Mouse (Mus musculus): ENCODE results near the gene Musk. TPM values are rescaled to one million over a fixed set of nuclear protein-coding genes. Genes with fewer than 3 reads are reported as not detected.

Musk gene
- total and polyA plus RNA-seq, 2 experiments from 2014 or later: not detected

GRCm38 (mm10) chr4:58266294-58266693, 19.5 kb upstream of the Musk start:
- 47% methylated on average over 7 of the region's 7 CpGs for WGBS
- TF ChIP-seq EP300 (IDR thresholded peaks at IDR 0.05; ENCODE audit: low read depth) (no peak), CTCF (IDR thresholded peaks at IDR 0.05; ENCODE audit: low read depth) (peak; percentile 65)

DNA sequence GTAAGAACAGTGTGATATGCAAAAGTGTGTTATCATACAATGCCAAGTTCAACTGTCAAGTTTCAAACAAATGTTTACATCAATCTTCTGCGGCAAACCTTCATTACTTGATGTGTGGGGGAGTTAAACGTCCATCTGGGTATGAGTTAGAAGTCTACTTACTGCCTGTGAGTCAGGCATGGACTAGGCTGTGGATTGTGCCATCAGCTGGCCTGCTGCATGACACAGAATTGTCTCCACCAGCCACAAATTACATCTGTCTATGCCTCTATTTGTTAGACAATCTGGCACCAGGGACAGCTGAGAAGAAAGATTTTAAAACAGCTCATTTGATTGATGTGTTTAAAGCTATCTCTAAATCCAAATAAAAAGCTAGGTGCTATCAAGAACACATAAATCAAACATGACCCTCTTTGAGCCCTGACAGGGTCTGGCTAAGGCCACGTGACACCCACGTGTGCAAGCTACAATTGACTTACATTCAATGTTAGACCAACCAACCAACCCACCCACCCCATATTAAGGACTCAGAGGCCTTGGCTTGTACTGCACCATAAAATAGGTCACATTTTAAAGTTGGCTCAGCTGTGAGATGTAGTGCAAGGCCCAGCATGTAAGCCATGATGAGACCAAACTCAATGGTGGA, 16.7 kb upstream of the Musk start:
- ATAC-seq (ENCODE audit: insufficient read depth, low read depth): no peak
- no peak overlapping the region for H3K4me2 ChIP-seq (ENCODE audit: low read depth, low read length)
- WGBS: 64% methylated on average over 4 of the region's 4 CpGs
- no peaks in the 10 kb centered on the region for H3K4me1 ChIP-seq (ENCODE audit: control insufficient read depth, insufficient read depth)
- no peak overlapping the region for H3K27ac ChIP-seq (ENCODE audit: low read depth)
- no peak overlapping the region for H3K4me3 ChIP-seq (ENCODE audit: low read depth, low read length)
- H3K9ac ChIP-seq (replicated peaks; ENCODE audit: low read depth, low read length): no peak overlapping the region
- no peaks in the 10 kb centered on the region for H3K9me3 ChIP-seq (replicated peaks; ENCODE audit: control insufficient read depth, low read length)
- no peak for DNase-seq (ENCODE audit: low spot score)
- H3K27me3 ChIP-seq (ENCODE audit: control insufficient read depth, insufficient read depth, low read length): no peaks in the 10 kb centered on the region
- TF ChIP-seq EP300 (IDR thresholded peaks at IDR 0.05; ENCODE audit: low read depth): no peak
- no peaks in the 10 kb centered on the region for H3K36me3 ChIP-seq (replicated peaks; ENCODE audit: control insufficient read depth, insufficient read depth, low read length)

More at GRCm38 (mm10) chr4:58266294-58266693, 19.5 kb upstream of the Musk start:
- Histone ChIP-seq H3K36me3 (replicated peaks; ENCODE audit: control insufficient read depth, insufficient read depth, low read length) (no peaks in the 10 kb centered on the region), H3K27ac (ENCODE audit: low read depth) (no peak overlapping the region), H3K27me3 (ENCODE audit: control insufficient read depth, insufficient read depth, low read length) (no peaks in the 10 kb centered on the region), H3K9me3 (replicated peaks; ENCODE audit: control insufficient read depth, low read length) (no peaks in the 10 kb centered on the region), H3K4me1 (ENCODE audit: control insufficient read depth, insufficient read depth) (no peaks in the 10 kb centered on the region), H3K4me2 (ENCODE audit: low read depth, low read length) (no peak overlapping the region), H3K4me3 (ENCODE audit: low read depth, low read length) (no peak overlapping the region), H3K9ac (replicated peaks; ENCODE audit: low read depth, low read length) (no peak overlapping the region)
- peak; percentile 41 for DNase-seq (ENCODE audit: low spot score)
- ATAC-seq (ENCODE audit: insufficient read depth, low read depth): no peak

DNA sequence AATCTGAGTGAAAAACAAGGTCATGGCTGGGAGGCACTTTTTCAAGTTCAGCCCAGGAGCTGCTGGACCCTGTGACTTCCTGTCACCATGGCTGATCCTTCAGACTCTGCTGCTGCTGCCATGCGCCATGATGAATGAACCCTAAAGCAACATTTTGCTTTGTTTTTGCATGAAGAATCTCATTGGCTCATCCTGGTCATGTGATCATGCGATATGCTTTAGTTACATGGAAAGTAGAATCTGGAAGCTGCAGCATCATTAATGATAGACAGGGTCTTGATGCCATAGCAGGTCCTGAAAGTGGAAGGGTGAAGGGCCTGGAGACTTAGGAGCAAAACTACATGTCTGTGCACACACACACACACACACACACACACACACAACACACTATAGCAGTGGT, 15.8 kb upstream of the Musk start:
- no peak overlapping the region for H3K4me2 ChIP-seq (ENCODE audit: low read depth, low read length)
- no peaks in the 10 kb centered on the region for H3K9me3 ChIP-seq (replicated peaks; ENCODE audit: control insufficient read depth, low read length)
- no peak for TF ChIP-seq EP300 (IDR thresholded peaks at IDR 0.05; ENCODE audit: low read depth)
- no peak for TF ChIP-seq CTCF (IDR thresholded peaks at IDR 0.05; ENCODE audit: low read depth)
- 93% methylated on average over 2 of the region's 2 CpGs for WGBS
- no peak overlapping the region for H3K27ac ChIP-seq (ENCODE audit: low read depth)
- H3K4me3 ChIP-seq (ENCODE audit: low read depth, low read length): no peak overlapping the region
- H3K27me3 ChIP-seq (ENCODE audit: control insufficient read depth, insufficient read depth, low read length): no peaks in the 10 kb centered on the region
- no peaks in the 10 kb centered on the region for H3K36me3 ChIP-seq (replicated peaks; ENCODE audit: control insufficient read depth, insufficient read depth, low read length)
- H3K9ac ChIP-seq (replicated peaks; ENCODE audit: low read depth, low read length): no peak overlapping the region
- ATAC-seq (ENCODE audit: insufficient read depth, low read depth) (no peak), DNase-seq (ENCODE audit: low spot score) (no peak)
- no peaks in the 10 kb centered on the region for H3K4me1 ChIP-seq (ENCODE audit: control insufficient read depth, insufficient read depth)

- no peaks in the 10 kb centered on the region for H3K36me3 ChIP-seq (replicated peaks; ENCODE audit: control insufficient read depth, insufficient read depth, low read length)
- ATAC-seq (ENCODE audit: insufficient read depth, low read depth): no peak
- WGBS: 91% methylated on average over 1 of the region's 1 CpGs
- DNase-seq (ENCODE audit: low spot score): no peak
- TF ChIP-seq EP300 (IDR thresholded peaks at IDR 0.05; ENCODE audit: low read depth): no peak
- TF ChIP-seq CTCF (IDR thresholded peaks at IDR 0.05; ENCODE audit: low read depth): no peak
- no peak overlapping the region for H3K9ac ChIP-seq (replicated peaks; ENCODE audit: low read depth, low read length)
- H3K4me1 ChIP-seq (ENCODE audit: control insufficient read depth, insufficient read depth): no peaks in the 10 kb centered on the region
- no peak overlapping the region for H3K27ac ChIP-seq (ENCODE audit: low read depth)
- no peaks in the 10 kb centered on the region for H3K9me3 ChIP-seq (replicated peaks; ENCODE audit: control insufficient read depth, low read length)
- H3K4me3 ChIP-seq (ENCODE audit: low read depth, low read length): no peak overlapping the region
- no peak overlapping the region for H3K4me2 ChIP-seq (ENCODE audit: low read depth, low read length)
- no peaks in the 10 kb centered on the region for H3K27me3 ChIP-seq (ENCODE audit: control insufficient read depth, insufficient read depth, low read length)
These were observed 14.8 kb upstream of the Musk start for GRCm38 (mm10) chr4:58270956-58271355.

- ATAC-seq (ENCODE audit: insufficient read depth, low read depth): no peak
- H3K9ac ChIP-seq (replicated peaks; ENCODE audit: low read depth, low read length): no peak overlapping the region
- TF ChIP-seq CTCF (IDR thresholded peaks at IDR 0.05; ENCODE audit: low read depth) (no peak), EP300 (IDR thresholded peaks at IDR 0.05; ENCODE audit: low read depth) (no peak)
- H3K27ac ChIP-seq (ENCODE audit: low read depth): no peak overlapping the region
- 64% methylated on average over 10 of the region's 10 CpGs for WGBS
- no peaks in the 10 kb centered on the region for H3K27me3 ChIP-seq (ENCODE audit: control insufficient read depth, insufficient read depth, low read length)
- H3K36me3 ChIP-seq (replicated peaks; ENCODE audit: control insufficient read depth, insufficient read depth, low read length): no peaks in the 10 kb centered on the region
- no peak for DNase-seq (ENCODE audit: low spot score)
- no peak overlapping the region for H3K4me3 ChIP-seq (ENCODE audit: low read depth, low read length)
- no peak overlapping the region for H3K4me2 ChIP-seq (ENCODE audit: low read depth, low read length)
- H3K9me3 ChIP-seq (replicated peaks; ENCODE audit: control insufficient read depth, low read length): no peaks in the 10 kb centered on the region
- no peaks in the 10 kb centered on the region for H3K4me1 ChIP-seq (ENCODE audit: control insufficient read depth, insufficient read depth)
These were observed 14.1 kb upstream of the Musk start for GRCm38 (mm10) chr4:58271504-58272162.
